Comparison of ENCODE assay signal across 8 mouse cellular contexts in the genomic region with DNA sequence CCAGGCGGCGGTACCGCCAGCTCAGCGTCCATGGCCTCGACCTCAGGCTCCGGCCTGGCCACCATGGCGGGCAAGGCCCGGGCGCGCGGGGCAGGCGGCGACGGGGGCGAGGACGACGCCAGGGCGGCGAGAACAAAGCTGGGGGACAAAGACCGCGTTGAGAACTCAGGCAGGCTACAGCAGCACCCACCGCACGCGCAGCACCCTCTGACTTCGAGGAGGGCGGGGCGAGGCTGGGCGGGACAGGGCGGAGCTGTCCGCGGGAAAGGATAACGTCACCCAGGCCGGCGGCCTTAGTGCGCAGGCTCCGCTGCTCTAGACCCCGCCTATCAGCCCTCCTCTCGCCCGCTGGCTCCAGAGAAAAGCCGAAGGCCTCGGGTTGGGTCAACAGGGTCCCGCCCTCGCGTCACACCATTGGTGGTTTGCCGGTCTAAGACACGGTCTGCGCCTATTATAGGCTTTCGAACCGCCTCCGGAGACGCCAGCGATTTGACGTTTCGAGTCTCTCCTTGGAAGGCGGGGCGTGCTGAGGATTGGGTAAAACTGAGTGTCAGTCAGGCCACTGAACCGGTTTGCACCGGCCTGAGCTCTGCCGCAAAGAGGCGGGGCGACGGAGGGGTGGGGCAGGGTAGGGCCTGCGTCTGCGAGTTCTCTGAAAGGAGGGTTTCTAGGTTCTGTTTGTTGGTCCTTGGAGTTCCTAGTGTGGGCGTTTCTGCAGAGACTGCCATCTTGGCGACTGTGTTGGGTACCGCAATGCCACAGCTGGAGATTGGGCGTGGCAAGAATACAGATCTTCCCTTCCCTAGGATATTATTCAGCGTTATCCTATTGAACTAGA. TPM values are rescaled to one million over a fixed set of nuclear protein-coding genes. Genes with fewer than 3 reads are reported as not detected.
DNase-seq lines count a peak whose midpoint lies in the region; ATAC-seq lines count a peak whose summit lies in the region.

Gene Usp22 (minus strand): TSS at position 235 of the 838 bp plus-strand sequence.

- peak within 1 kb of the TSS; percentile 93 to 99 for H3K4me3 ChIP-seq in heart, embryonic 14.5 days (ENCODE audit: control insufficient read depth in 1 of 2, insufficient read depth in 1 of 2, low read depth in 1 of 2, low read length in 2 of 2)
- peak within 1 kb of the TSS; percentile 67 for H3K4me3 ChIP-seq in liver, embryonic 13.5 days (replicated peaks)
- peak within 1 kb of the TSS; percentile 99 for H3K4me3 ChIP-seq in stomach, embryonic 16.5 days (replicated peaks; ENCODE audit: low read length)

- H3K27ac ChIP-seq in heart, embryonic 14.5 days (replicated peaks in 1 of 2; ENCODE audit: control insufficient read depth in 1 of 2, insufficient read depth in 1 of 2, low read depth in 2 of 2, low read length in 2 of 2) = peak within 1 kb of the TSS; percentile 94 to 98
- H3K27ac ChIP-seq in liver, embryonic 13.5 days = peak within 1 kb of the TSS; percentile 77
- H3K27ac ChIP-seq in stomach, embryonic 16.5 days (ENCODE audit: low read length) = peak within 1 kb of the TSS; percentile 99

- peak within 1 kb of the TSS; percentile 86 for H3K4me2 ChIP-seq in heart, embryonic 14.5 days (ENCODE audit: low read length)
- H3K4me2 ChIP-seq in liver, embryonic 13.5 days = peak within 1 kb of the TSS; percentile 84
- peak within 1 kb of the TSS; percentile 58 for H3K4me2 ChIP-seq in stomach, embryonic 16.5 days (ENCODE audit: low read depth, low read length)

- peaks cover 0 to 21% of the 10 kb centered on the region in 2 experiments; a peak in 3 of 4 replicates for H3K4me1 ChIP-seq in heart, embryonic 14.5 days (ENCODE audit: control insufficient read depth in 2 of 2, insufficient read depth in 2 of 2, low read length in 2 of 2)
- peaks cover 30% of the 10 kb centered on the region for H3K4me1 ChIP-seq in liver, embryonic 13.5 days (replicated peaks)
- H3K4me1 ChIP-seq in stomach, embryonic 16.5 days (ENCODE audit: control insufficient read depth, insufficient read depth, low read length) = peaks cover 11% of the 10 kb centered on the region; the same call in 1 of the 2 replicates

- peak; percentile 99 for DNase-seq in c-Kit-negative CD71-positive TER-119-positive erythroid progenitor cells, embryonic 14.5 days (ENCODE audit: low read depth, low spot score)
- peak; percentile 99 for DNase-seq in fibroblast of lung, adult 2 months (ENCODE audit: low read depth)
- DNase-seq in kidney, postnatal 14 days = peak; percentile 100
- DNase-seq in liver, embryonic 13.5 days = peak; percentile 100
- DNase-seq in neural tube, embryonic 10.5 days (ENCODE audit: extremely low spot score, low spot score) = peak; percentile 98

- no peaks in the 10 kb centered on the region for H3K9me3 ChIP-seq in heart, embryonic 14.5 days (ENCODE audit: control insufficient read depth, low read length)
- no peaks in the 10 kb centered on the region for H3K9me3 ChIP-seq in liver, embryonic 13.5 days (replicated peaks)
- no peaks in the 10 kb centered on the region for H3K9me3 ChIP-seq in stomach, embryonic 16.5 days (replicated peaks; ENCODE audit: control insufficient read depth, low read length)

- H3K9ac ChIP-seq in heart, embryonic 14.5 days (ENCODE audit: low read length) = peak within 1 kb of the TSS; percentile 98
- H3K9ac ChIP-seq in liver, embryonic 13.5 days = peak within 1 kb of the TSS; percentile 82
- peak within 1 kb of the TSS; percentile 100 for H3K9ac ChIP-seq in stomach, embryonic 16.5 days (ENCODE audit: low read length)

- peak; percentile 90 for ATAC-seq in CD4-positive, CD25-positive, alpha-beta regulatory T cell, adult 4 months
- peak; percentile 98 for ATAC-seq in heart, embryonic 14.5 days (ENCODE audit: insufficient number of reproducible peaks, insufficient read depth, low FRiP score, low read depth)
- ATAC-seq in liver, embryonic 13.5 days (ENCODE audit: low read depth) = peak; percentile 97
- peak; percentile 98 for ATAC-seq in stomach, embryonic 16.5 days (ENCODE audit: insufficient read depth, low FRiP score)

- 1% methylated on average over 69 of the region's 69 CpGs for WGBS in heart, embryonic 14.5 days
- WGBS in liver, embryonic 13.5 days (ENCODE audit: insufficient replicate concordance) = under 1% methylated on average over 69 of the region's 69 CpGs
- WGBS in stomach, embryonic 16.5 days = under 1% methylated on average over 69 of the region's 69 CpGs

- no peaks in the 10 kb centered on the region for H3K27me3 ChIP-seq in heart, embryonic 14.5 days (ENCODE audit: control insufficient read depth, insufficient read depth, low read length)
- no peaks in the 10 kb centered on the region for H3K27me3 ChIP-seq in liver, embryonic 13.5 days
- H3K27me3 ChIP-seq in stomach, embryonic 16.5 days (ENCODE audit: control insufficient read depth, insufficient read depth, low read length) = no peaks in the 10 kb centered on the region

- 0 out of 2 replicates have a peak, but pooled peaks cover 7% of the 10 kb centered on the region for H3K36me3 ChIP-seq in heart, embryonic 14.5 days (ENCODE audit: control insufficient read depth, insufficient read depth, low read length)
- no peaks in the 10 kb centered on the region; the same call in 1 of the 2 replicates for H3K36me3 ChIP-seq in liver, embryonic 13.5 days
- no peaks in the 10 kb centered on the region for H3K36me3 ChIP-seq in stomach, embryonic 16.5 days (ENCODE audit: control insufficient read depth, insufficient read depth, low read length)

RNA-seq across cellular contexts. Expression of gene Usp22, which starts in this region (rescaled TPM):
- 10 to 100 TPM; 11.3 to 13.1 TPM for polyA plus RNA-seq in CD4-positive, CD25-positive, alpha-beta regulatory T cell, adult 4 months (2017; shearing (Covaris generic))
- polyA plus RNA-seq in heart, embryonic 14.5 days (2014; fragmentation: Nextera tagmentation; extraction: Ambion mirVana) = 92.2 and 92.5 TPM in 2 replicates
- polyA plus RNA-seq in liver, embryonic 13.5 days (2015; fragmentation: Nextera tagmentation; extraction: Ambion mirVana) = 14.7 and 15.9 TPM in 2 replicates
- 91.7 and 94.0 TPM in 2 replicates for polyA plus RNA-seq in stomach, embryonic 16.5 days (2015; fragmentation: Nextera tagmentation; extraction: Ambion mirVana)

Comparison
In these comparisons a context has a peak if more than half of its experiments do, and no peak if none do; other contexts are left out.
1. Peak in every context shown above with its lines: DNase-seq, ATAC-seq, H3K4me3 ChIP-seq and H3K27ac ChIP-seq.